Mouse (Mus musculus): ENCODE measurements around the gene Adarb1.

- TF ChIP-seq E2F4 (IDR thresholded peaks at IDR 0.05; ENCODE audit: insufficient read depth) (no peak), POLR2A (IDR thresholded peaks at IDR 0.05; ENCODE audit: insufficient read length, low read depth) (no peak), POLR2AphosphoS2 (IDR thresholded peaks at IDR 0.05; ENCODE audit: insufficient read length, low read depth) (no peak), CEBPB (IDR thresholded peaks at IDR 0.05; ENCODE audit: insufficient read depth, poor library complexity, severe bottlenecking) (no peak), MAX (IDR thresholded peaks at IDR 0.05; ENCODE audit: low read depth) (no peak), REST (IDR thresholded peaks at IDR 0.05; ENCODE audit: insufficient read depth, insufficient read length) (no peak)
Observed at GRCm38 (mm10) chr10:77464181-77464936, 46.3 kb upstream of the Adarb1 start.

All from myocyte (in vitro differentiated cells).